Mouse (Mus musculus) kidney, postnatal 10 days (tissue): ENCODE results near the gene Dleu7.

ENCODE experiments used
- DNase-seq: peaks from one replicate; pipeline ENCODE4 v3.0.0; 2021; ENCODE audit warnings: mixed read lengths

Dleu7 gene

DNA sequence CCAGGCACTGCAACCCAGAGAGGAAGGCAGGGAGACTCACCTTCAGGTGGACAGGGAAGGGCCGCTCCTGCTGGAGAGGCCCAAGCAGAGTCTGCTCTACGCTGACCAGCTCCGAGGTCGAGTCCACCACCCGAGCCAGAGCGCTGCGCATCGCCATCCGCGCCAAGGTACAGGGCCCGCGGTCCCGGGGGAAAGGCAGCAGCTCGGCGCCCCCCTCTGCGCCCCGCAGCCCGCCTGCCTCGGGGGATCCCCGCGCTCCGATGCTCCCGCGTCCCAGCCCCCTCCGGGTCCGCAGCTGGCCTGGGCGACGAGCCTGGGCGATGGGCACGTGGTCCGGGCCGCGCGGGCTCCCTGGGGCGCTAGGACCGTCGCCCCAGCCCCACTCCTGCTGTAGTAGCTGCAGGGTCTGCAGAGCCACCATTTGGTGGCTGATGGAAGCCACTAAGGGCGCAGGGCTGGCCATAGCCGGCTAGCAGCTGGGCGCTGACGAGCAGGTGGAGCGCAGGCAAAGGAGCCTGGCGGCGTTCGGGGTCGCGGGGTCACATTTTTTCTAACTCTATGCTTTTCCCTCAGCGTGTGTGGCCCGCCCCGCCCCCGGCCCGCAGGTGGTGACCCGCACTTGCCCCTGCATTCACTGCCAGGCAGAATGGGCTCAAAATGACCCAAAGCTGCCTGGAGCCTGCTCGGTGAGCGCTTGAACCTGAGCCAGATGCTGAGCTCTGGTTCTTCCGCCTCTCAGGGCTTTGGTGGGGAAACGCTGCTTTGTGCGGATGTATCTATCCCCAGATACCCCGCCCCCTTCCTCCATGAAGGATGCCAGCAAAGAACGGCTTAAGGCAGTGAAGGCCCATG lies at the start of gene Dleu7, which contains the start of gene Rnaseh2b:
TSS of gene Dleu7 (minus strand) at position 560 of the 852 bp plus-strand sequence.
TSS of gene Rnaseh2b (plus strand) at position 102 of the 852 bp plus-strand sequence.
- DNase-seq, result peak; percentile 67

DNA sequence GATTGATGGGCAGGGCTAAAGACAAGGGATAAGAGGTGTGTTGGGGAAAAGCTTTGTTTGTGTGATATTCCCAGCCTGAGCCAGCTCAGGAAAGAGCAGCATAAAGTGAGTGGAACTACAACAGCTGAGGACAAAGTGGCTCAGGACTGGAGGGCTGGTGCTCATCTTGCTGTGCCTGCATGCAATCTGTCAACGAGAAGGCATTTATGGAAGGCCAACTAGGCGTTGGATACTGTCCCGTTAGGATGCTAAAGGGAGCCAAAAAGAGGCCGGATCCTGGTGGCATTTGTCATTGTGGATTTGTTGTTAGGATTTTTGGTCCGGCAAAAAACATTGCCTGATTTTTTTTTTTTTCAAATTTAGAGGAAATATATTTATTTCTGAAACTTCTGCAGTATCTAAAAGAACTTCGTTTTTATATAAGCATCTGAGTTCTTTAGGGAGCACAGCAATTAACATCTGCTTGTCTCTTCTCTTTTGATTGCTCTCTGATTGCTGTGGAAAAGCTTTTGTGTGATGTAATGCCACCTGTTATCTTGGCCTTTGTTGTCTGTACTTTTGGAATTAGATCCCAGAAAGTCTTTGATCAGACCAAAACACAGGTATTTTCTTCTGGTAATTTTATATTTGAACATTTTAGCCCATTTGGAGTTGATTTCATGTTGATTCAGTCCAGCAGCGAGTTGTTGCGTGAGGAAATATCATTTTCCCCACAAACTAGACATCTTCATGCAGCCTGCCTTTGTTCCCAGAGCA lies 49.2 kb upstream of the Dleu7 start:
- DNase-seq, result no peak

DNA sequence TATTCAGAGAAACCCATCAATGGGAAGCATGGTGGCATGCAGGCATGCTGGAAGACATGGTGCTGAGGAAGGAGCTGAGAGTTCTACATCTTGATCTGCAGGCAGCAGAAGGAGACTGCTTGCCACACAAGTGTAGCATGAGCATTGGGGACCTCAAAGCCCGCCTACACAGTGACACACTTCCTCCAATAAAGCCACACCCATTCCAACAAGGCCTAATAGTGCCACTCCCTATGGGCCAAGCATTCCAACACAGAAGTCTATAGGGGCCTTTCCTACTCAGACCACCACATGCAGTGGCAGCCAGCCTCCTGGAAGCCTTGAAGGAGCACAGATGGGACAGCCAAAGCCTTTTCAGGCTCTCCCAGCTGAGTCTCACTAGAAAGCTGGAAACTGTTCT lies 46.3 kb upstream of the Dleu7 start:
- DNase-seq, result no peak

GRCm38 (mm10) chr14:62333909-62334687 lies 41.3 kb upstream of the Dleu7 start:
- no peak for DNase-seq

DNA sequence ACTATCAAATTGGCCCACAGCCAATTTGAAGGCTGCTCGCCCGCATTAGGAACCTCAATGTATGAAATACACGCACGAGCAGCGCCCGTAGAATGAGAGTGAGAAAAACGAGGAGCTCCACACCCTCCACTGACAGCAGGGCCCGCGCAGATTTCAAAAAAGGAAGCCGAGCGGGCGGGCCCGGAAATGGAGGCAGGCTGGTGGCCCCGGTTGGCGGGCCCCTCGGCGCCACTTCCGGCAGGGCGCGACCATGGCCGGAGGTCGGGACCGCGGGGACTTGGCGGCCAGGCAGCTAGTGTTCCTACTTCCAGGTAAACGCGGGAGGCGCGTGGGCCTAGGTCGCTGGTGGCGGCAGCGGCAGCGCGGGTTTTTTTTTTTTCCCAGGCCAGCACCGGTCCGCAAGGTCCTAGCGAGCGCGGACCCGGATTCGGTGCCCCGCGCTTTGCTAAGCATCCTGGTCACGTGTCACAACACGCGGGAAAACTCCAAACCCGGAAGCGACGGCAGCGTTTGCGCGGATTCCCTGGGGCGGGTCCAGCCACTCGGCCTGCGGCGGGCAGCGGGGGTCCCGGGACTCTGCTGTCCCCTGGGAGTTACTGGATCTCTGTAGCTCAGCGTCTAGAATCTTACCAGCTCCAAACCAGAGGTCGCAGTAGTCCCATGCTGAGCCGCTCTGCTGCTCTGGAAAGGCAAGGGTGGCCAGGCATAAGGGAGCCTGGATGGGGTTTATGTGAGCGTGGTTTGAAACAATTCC lies 39.2 kb upstream of the Dleu7 start:
- DNase-seq, result peak; percentile 93

GRCm38 (mm10) chr14:62331457-62331856 lies 38.6 kb upstream of the Dleu7 start:
- DNase-seq, result no peak

DNA sequence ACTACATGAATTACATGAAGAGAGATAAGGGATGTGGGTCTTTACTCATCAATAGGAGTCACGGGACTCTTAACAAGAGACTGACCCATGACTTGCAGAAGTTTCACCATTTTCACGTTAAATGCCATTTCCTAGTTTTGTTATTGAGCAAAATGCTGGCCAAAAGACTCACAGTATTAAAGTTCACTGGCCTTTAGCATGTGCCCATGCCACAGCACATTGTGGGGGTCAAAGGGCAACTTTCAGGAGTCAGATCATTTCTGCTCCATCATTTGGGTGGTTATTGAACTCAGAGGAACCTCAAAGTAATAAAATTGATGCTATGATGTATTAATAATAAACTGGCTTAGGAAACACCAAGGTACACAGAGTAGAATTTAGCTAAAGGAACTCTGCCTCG lies 36.8 kb upstream of the Dleu7 start:
- DNase-seq, result no peak

- no peak for DNase-seq
Measured at GRCm38 (mm10) chr14:62328606-62329005, 35.8 kb upstream of the Dleu7 start.

DNA sequence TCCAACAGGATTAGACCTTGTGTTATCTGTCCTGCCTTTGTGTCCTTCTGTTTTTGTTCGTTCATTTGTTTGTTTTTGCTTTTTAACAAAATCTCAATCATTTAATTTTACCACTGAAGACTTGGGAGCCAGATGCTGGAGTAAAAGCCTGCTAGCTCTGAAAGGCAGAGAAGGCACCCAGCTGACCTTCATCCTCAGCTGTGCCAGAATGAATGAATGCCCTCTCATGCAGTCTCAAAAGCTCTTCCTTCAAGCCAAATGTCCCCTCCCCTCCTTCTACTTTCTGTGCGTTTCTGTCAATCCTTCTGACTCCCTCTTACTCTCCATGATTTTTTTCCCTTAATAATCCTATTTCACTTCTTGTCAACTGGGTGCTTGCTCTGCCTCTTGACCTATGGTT lies 34.3 kb upstream of the Dleu7 start:
- DNase-seq, result no peak

- DNase-seq, result no peak
Measured at GRCm38 (mm10) chr14:62326026-62326425, 33.2 kb upstream of the Dleu7 start.

GRCm38 (mm10) chr14:62324943-62325342 lies 32.1 kb upstream of the Dleu7 start:
- no peak for DNase-seq

DNA sequence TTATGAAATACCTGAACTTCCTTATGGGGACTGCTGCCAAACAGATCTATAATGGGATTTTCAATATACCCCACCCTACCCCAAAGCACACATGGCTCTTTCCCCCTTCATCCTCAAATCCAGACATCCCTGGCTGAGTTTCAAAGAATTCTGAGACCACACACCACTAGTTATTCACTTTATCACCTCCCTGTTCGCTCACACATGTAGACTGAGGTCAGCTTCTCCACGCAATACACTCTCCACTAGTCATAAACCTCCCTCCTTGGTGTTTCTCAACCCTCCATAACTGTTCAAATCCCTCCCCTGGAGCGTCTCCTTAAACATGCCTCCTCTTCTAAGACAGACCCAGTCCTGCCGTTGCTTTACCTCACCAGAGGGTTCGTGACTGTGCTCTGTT lies 30.6 kb upstream of the Dleu7 start:
- no peak for DNase-seq

GRCm38 (mm10) chr14:62322581-62323344 lies 29.9 kb upstream of the Dleu7 start:
- no peak for DNase-seq

DNA sequence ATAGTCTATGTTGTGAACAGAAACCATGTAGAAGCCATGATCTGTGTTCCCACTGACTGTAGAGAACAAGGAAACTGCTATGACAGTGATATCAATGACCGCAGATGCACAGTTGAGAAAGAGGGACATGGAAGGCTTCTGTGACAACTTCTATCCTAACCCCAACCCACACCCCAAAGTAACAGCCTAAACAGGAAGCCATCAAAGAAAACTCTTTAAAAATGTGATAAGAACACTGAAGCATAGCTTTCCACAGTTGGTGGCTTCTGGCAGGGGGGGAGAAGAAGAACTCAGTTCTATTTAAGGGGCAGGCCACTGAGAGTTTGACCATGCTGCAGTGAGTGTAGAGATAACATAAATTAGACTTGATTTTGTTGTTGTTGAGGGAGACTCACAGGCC lies 18.8 kb upstream of the Dleu7 start:
- no peak for DNase-seq

- DNase-seq, result no peak
Measured at GRCm38 (mm10) chr14:62309026-62309425, 16.2 kb upstream of the Dleu7 start.

DNA sequence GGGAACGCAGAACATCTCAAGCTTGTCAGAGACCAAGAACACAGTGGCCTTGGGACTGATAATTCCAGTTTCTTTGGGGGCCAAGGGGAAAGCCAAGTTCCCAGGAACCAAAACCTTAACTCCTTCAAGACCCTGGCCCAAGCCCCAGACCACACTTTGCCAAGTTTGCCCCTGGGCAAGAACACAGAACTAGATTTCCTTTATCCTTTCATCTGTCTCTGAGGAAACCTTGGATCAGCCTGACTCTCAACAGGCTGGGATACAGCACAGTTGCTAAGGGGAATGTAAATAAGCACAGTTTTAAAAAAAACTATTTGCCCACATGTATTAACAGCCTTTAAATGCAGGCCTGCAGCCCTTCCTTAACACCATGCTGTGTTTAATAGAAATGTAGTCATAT lies 14.7 kb upstream of the Dleu7 start:
- DNase-seq, result no peak

- no peak for DNase-seq
Measured at GRCm38 (mm10) chr14:62300031-62300430, 7.2 kb upstream of the Dleu7 start.

GRCm38 (mm10) chr14:62298808-62299207 lies 6.0 kb upstream of the Dleu7 start:
- no peak for DNase-seq

DNA sequence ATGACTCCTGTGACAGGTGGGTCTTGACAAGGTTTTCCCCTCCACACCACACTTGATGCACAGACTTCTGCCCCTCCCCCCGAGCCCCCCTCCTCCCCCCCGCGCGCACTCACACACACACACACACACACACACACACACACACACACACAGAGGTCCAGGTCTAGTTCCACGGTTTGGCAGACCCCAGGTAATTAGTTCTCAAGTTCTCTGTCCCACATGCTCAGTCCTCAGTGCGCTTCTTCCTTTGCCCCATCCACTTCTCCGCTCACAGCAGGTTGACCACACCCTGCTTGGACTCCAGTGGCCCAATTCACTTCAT lies 720 bp downstream of the Dleu7 start:
- DNase-seq, result no peak

GRCm38 (mm10) chr14:62291406-62291987 lies 1.4 kb downstream of the Dleu7 start:
- peak; percentile 17 for DNase-seq

DNA sequence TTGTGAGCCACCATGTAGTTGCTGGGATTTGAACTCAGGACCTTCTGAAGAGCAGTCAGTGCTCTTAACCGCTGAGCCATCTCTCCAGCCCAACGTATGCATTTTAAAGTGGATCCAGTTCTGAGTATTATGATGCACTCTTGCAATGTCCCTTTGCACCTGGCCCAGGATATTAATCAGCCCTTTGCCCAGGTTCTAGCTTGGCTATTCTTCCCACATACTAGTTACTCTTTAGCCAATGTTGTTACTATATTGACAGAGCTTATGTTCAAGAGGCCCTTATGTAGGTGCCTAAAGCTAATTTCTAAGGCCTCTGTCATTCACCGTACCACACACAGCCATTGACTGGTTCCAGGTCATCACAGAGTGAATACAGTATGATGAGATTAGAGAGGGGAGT lies 4.1 kb downstream of the Dleu7 start:
- no peak for DNase-seq
